Mouse (Mus musculus) cerebellum, adult 2 months (tissue): ENCODE measurements around the gene Nat14. TPM values are rescaled to one million over a fixed set of nuclear protein-coding genes. Genes with fewer than 3 reads are reported as not detected.

Source experiments
- DNase-seq, 2 experiments: peaks; one replicate each; pipeline ENCODE4 v3.0.0; 2021
- H3K27ac ChIP-seq: fragments of 200-500 bp; 2 replicates; pipeline ENCODE4 v1.5.1; 2012; ENCODE audit warnings: low read length, control low read depth, inconsistent platforms; ENCODE audit not compliant: insufficient read depth
- H3K27me3 ChIP-seq: fragments of 200-500 bp; 2 replicates; pipeline ENCODE4 v1.6.1; 2012; ENCODE audit warnings: inconsistent platforms, mild to moderate bottlenecking, low read length, moderate library complexity; ENCODE audit not compliant: control insufficient read depth, insufficient read depth
- H3K4me1 ChIP-seq: fragments of 200-500 bp; 2 replicates; pipeline ENCODE4 v1.6.1; 2011; ENCODE audit warnings: low read length; ENCODE audit not compliant: control insufficient read depth, insufficient read depth
- H3K4me3 ChIP-seq: fragments of 200-500 bp; replicated peaks from 2 replicates; pipeline ENCODE3; 2011; ENCODE audit warnings: mild to moderate bottlenecking, low read depth, low read length, control low read depth; ENCODE audit not compliant: insufficient read depth
- CTCF ChIP-seq: fragments of 200-500 bp; IDR thresholded peaks from 2 replicates; pipeline ENCODE4 v1.5.1; 2011; ENCODE audit warnings: low read depth, mild to moderate bottlenecking, control low read depth, low read length, moderate library complexity, borderline replicate concordance; ENCODE audit not compliant: insufficient read depth
- POLR2A ChIP-seq: fragments of 200-500 bp; IDR thresholded peaks from 2 replicates; pipeline ENCODE4 v1.6.1; 2011; ENCODE audit warnings: low read length, control low read depth, borderline replicate concordance; ENCODE audit not compliant: insufficient read depth
- WGBS: fragments of 180-500 bp; shearing (Covaris S2); methylation state at CpG from one replicate; pipeline ENCODE4 v1.1.7; 2018; 5-methylcytosine and 5-hydroxymethylcytosine counted together
- polyA plus RNA-seq: library from polyadenylated mRNA; depleted of rRNA; stranded (reverse); fragments of >200 nt; gene quantifications from 2 replicates; pipeline ENCODE4 v1.2.3, GENCODE M21; 2012

Gene Nat14
- polyA plus RNA-seq, 1 experiment: 37.5 TPM

- no peak for DNase-seq
- no peak overlapping the region for H3K27ac ChIP-seq
- 10% methylated on average over 18 of the region's 18 CpGs for WGBS
- H3K4me1 ChIP-seq: no peaks in the 10 kb centered on the region; the same call in 1 of the 2 replicates
- H3K4me3 ChIP-seq: peak overlapping the region; percentile 52
- no peaks in the 10 kb centered on the region for H3K27me3 ChIP-seq
- TF ChIP-seq POLR2A: no peak
Observed at GRCm38 (mm10) chr7:4898851-4899648, 22.8 kb upstream of the Nat14 start.

- TF ChIP-seq POLR2A (no peak), CTCF (no peak)
- DNase-seq: no peak
- 5% methylated on average over 19 of the region's 19 CpGs for WGBS
- Histone ChIP-seq H3K27me3 (no peaks in the 10 kb centered on the region), H3K27ac (no peak overlapping the region), H3K4me3 (peak overlapping the region; percentile 52), H3K4me1 (no peaks in the 10 kb centered on the region; the same call in 1 of the 2 replicates)
Observed at GRCm38 (mm10) chr7:4899649-4900522, 21.9 kb upstream of the Nat14 start.

- Histone ChIP-seq H3K27ac (no peak overlapping the region), H3K4me1 (no peaks in the 10 kb centered on the region; the same call in 1 of the 2 replicates), H3K27me3 (no peaks in the 10 kb centered on the region), H3K4me3 (no peak overlapping the region)
- no peak for DNase-seq
- no peak for TF ChIP-seq POLR2A
- 30% methylated on average over 11 of the region's 11 CpGs for WGBS
Observed at GRCm38 (mm10) chr7:4900523-4900851, 21.3 kb upstream of the Nat14 start.

- peak; percentile 31; the same call in 1 of the 2 replicates for TF ChIP-seq CTCF
- TF ChIP-seq POLR2A: no peak
- no peaks in the 10 kb centered on the region; the same call in 1 of the 2 replicates for H3K4me1 ChIP-seq
- H3K27ac ChIP-seq: no peak overlapping the region
- H3K27me3 ChIP-seq: no peaks in the 10 kb centered on the region
- DNase-seq: no peak
- no peak overlapping the region for H3K4me3 ChIP-seq
- WGBS: 58% methylated on average over 8 of the region's 8 CpGs
Observed at GRCm38 (mm10) chr7:4901171-4901570, 20.7 kb upstream of the Nat14 start.

DNA sequence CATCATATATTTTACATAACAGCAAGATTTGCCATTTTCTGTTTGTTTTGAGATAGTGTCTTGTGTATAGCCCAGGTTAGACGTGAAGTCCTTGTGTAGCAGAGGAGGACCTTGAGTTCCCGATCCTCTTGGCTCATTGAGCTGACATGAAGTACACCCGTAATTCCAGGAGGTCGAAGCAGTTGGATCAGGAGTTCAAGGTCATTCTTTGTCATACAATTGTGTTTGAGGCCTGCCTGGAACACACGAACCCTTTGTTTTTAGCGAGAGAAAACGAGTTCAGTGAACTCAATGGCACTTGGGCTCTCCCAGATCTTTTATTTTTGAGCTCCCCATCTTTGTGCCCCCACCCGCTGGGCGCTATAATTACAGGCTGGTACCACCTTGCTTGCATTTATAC lies 19.4 kb upstream of the Nat14 start:
- 83% methylated on average over 9 of the region's 9 CpGs for WGBS
- TF ChIP-seq POLR2A: no peak
- TF ChIP-seq CTCF: no peak
- no peak overlapping the region for H3K27ac ChIP-seq
- no peak overlapping the region for H3K4me3 ChIP-seq
- no peaks in the 10 kb centered on the region for H3K27me3 ChIP-seq
- no peaks in the 10 kb centered on the region; the same call in 1 of the 2 replicates for H3K4me1 ChIP-seq
- no peak for DNase-seq

DNA sequence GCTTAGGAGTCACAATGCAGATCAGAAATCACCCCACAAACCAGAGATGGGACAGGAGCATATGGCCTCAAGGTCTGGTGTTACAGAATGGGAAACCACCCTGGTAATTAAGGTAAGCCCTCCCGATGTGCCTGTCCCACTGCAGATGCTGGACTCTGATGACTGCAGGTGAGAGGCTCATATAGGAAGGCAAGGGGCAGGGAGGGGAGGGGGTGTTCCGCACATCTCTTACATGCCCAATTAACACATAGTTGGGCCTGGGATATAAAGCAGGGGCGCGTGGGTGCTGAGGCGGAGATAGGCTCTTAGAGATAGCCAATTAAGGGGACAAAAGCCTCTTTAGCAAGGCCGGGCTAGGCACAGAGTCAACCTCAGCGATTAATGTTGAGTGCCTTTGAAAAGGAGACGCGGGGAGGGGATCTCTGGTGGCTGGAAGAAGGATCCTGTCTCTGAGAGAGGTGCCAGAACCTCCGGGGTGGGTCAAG lies 15.3 kb upstream of the Nat14 start, which contains the start of gene Gm36210:
Gene Gm36210 (minus strand): TSS at position 51 of the 485 bp plus-strand sequence.
- no peak for TF ChIP-seq CTCF
- TF ChIP-seq POLR2A: no peak
- 75% methylated on average over 10 of the region's 10 CpGs for WGBS

GRCm38 (mm10) chr7:4911561-4911960 lies 10.3 kb upstream of the Nat14 start:
- Histone ChIP-seq H3K27me3 (no peaks in the 10 kb centered on the region), H3K4me1 (peaks cover under 1% of the 10 kb centered on the region; the same call in 1 of the 2 replicates), H3K27ac (no peak overlapping the region), H3K4me3 (no peak overlapping the region)
- WGBS: 21% methylated on average over 9 of the region's 9 CpGs
- TF ChIP-seq CTCF: peak; percentile 56; the same call in 1 of the 2 replicates
- no peak for TF ChIP-seq POLR2A
- DNase-seq: peak; percentile 29 to 59

More for the DNA sequence above, 15.3 kb upstream of the Nat14 start, which contains the start of gene Gm36210:
- no peaks in the 10 kb centered on the region for H3K4me1 ChIP-seq
- no peaks in the 10 kb centered on the region for H3K27me3 ChIP-seq
- H3K27ac ChIP-seq: no peak within 1 kb of the TSS
- no peak for DNase-seq
- H3K4me3 ChIP-seq: no peak within 1 kb of the TSS
